Mouse (Mus musculus): ENCODE results near the gene Opa1. TPM values are rescaled to one million over a fixed set of nuclear protein-coding genes. Genes with fewer than 3 reads are reported as not detected.

Opa1 gene
- 37.6 to 42.1 TPM (median 40.3 TPM) in 4 replicates for total RNA-seq (2023)

GRCm38 (mm10) chr16:29579167-29579786 lies at the start of gene Opa1:
Opa1 (plus strand) TSS chr16:29579334.

GRCm38 (mm10) chr16:29544829-29545228 lies 34.3 kb upstream of the Opa1 start, which contains the start of gene Atp13a4:
Atp13a4 (minus strand) TSS chr16:29544864.

Other genes starting within 250 kb of the Opa1 start
- not detected in 4 replicates for gene Atp13a5, start 200.6 kb upstream of the Opa1 start, total RNA-seq (2023)
- gene Atp13a4, start 34.5 kb upstream of the Opa1 start, total RNA-seq (2023): not detected in 4 replicates

Measured in B cell, adult 62 days (primary cell).